Mouse (Mus musculus): ENCODE measurements around the gene Cd3eap.

DNA sequence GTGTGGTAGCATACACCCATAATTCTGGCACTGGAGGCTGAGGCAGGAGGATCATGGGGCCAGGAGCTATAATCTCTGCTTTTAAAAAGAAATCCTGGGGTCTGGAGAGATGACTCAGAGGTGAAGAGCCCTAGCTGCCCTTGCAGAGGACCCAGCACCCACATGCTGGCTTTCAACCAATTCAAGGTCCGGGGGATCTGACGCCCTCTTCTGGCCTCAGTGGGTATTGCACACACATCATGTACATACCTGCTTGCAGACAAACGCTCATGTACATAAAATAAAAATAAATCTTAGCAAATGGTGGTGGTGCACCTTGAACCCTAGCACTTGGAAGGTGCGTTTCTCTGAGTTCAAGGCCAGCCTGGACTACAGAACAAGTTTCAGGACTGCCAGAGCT lies 41.7 kb upstream of the Cd3eap start:
- TF ChIP-seq CTCF (IDR thresholded peaks at IDR 0.05; ENCODE audit: extremely low read depth, insufficient read depth, low read length) (no peak), POLR2A (IDR thresholded peaks at IDR 0.05; ENCODE audit: extremely low read depth, insufficient read depth, low read length) (no peak)
